Mouse (Mus musculus) left cerebral cortex, postnatal 36 days (tissue): ENCODE data around the gene Arsg. TPM values are rescaled to one million over a fixed set of nuclear protein-coding genes. Genes with fewer than 3 reads are reported as not detected.

ENCODE experiments used
- DNase-seq, 2 experiments: peaks; one replicate each; pipeline ENCODE4 v3.0.0; 2021 to 2022; ENCODE audit warnings: low spot score in 2 of 2, mixed read lengths in 1 of 2
- intact Hi-C: fragments of 180-260 bp; cut with DNase I; formaldehyde crosslinking; loops from one replicate; pipeline ENCODE4 v1.15.1; 2025
- total RNA-seq, 2 experiments: library from RNA; stranded (reverse); gene quantifications; 2 replicates each; pipeline ENCODE4 v1.2.3; 2021

Arsg gene
- total RNA-seq, 2 experiments from 2014 or later, result 11.6 to 14.2 TPM

GRCm38 (mm10) chr11:109525571-109525970, 52.4 kb downstream of the Arsg start:
- intact Hi-C loops, result no loop called here
- no peak for DNase-seq

- no peak for DNase-seq
Observed at GRCm38 (mm10) chr11:109530030-109530429, 56.9 kb downstream of the Arsg start.

DNA sequence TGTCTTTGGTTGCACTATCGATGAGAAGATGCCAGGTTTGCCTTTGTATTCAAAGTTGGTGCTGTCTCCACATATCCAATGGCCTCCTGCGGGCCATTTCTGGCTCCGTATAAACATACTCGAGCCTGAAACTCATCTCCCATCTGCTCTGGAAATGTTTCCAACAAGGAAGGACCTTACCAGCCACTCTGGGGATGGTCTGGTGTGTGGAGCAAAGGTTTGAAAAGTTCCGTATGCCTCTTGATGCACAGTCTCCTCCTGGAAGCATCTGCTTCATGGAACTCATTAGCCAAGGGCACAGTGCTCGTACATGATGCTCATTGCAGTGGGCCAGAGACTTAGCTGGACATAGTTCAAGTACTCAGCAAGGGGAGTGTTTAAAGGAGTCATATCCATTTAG, 62.8 kb downstream of the Arsg start:
- no peak for DNase-seq
- intact Hi-C loops, result no loop called here

More at GRCm38 (mm10) chr11:109530030-109530429, 56.9 kb downstream of the Arsg start:
- intact Hi-C loops, result no loop called here

DNA sequence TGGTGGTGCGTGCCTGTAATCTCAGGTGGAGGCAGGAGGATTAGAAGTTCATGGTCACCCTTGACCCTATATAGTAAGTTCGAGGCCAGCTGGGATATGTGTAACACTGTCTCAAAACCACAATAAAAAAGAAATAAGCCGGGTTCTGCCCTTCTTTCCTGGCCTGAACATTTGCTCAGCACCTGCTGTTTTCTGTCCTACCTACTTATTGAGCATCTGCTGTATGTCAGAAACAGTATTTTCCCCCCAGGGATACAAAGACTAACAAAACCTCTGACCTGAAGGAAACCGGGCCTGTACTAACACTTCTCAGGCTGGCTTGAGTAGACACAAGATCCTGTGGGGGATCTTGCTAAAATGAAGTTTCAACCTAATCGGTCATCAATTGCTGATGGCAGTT, 63.8 kb downstream of the Arsg start:
- no peak for DNase-seq
- intact Hi-C loops, result no loop called here

GRCm38 (mm10) chr11:109539290-109539689, 66.1 kb downstream of the Arsg start:
- intact Hi-C loops, result no loop called here
- no peak for DNase-seq

DNA sequence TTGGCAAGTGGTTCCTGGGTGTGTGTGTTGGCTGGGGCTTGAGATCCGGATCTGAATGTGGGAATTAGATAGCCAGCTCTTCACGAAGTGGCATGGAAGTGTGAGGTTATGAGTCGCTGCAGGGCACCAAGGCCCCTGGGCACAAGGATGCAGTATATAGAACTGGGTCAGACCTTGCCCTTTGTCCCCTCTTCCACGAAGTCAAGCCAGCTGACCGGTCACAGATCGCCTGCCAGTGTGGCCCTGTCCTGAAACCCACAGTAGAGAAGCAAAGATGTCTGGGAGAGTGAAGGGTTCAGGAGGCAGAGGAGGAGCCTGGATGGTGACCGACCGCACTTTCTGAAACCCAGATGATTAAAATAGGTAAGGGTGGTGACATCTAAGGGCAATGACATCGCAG, 70.3 kb downstream of the Arsg start:
- no peak for DNase-seq
- intact Hi-C loops, result no loop called here

- intact Hi-C loops, result no loop called here
Observed at GRCm38 (mm10) chr11:109544432-109544831, 71.3 kb downstream of the Arsg start.

GRCm38 (mm10) chr11:109545265-109545664, 72.1 kb downstream of the Arsg start:
- DNase-seq, result no peak
- intact Hi-C loops, result no loop called here

More at GRCm38 (mm10) chr11:109544432-109544831, 71.3 kb downstream of the Arsg start:
- no peak for DNase-seq

GRCm38 (mm10) chr11:109545700-109546143, 72.5 kb downstream of the Arsg start:
- intact Hi-C loops, result no loop called here
- DNase-seq, result no peak

GRCm38 (mm10) chr11:109546305-109547001, 73.3 kb downstream of the Arsg start:
- DNase-seq, result no peak
- intact Hi-C loops, result no loop called here

- no peak for DNase-seq
- intact Hi-C loops, result no loop called here
Observed at GRCm38 (mm10) chr11:109547652-109548051, 74.5 kb downstream of the Arsg start.

GRCm38 (mm10) chr11:109549599-109550290, 76.6 kb downstream of the Arsg start:
- no peak for DNase-seq
- intact Hi-C loops, result no loop called here

DNA sequence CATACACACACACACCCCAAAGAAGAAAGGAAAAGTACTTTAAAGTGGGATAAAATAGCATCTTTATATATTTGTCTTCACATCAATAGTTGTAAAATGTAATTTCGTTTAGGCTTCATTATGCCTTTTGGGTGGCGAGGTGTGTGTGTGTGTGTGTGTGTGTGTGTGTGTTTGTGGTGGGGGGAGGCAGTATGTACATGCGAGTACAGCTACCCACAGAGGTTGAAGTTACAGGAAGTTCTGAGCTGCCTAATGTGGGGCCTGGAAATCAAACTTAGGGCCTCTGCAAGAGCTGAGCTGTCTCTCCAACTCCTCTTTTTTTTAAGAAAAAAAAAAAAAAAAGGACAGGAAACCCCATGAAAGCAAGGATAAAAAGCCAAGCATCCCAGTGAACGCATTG, 80.7 kb downstream of the Arsg start:
- intact Hi-C loops, result no loop called here

DNA sequence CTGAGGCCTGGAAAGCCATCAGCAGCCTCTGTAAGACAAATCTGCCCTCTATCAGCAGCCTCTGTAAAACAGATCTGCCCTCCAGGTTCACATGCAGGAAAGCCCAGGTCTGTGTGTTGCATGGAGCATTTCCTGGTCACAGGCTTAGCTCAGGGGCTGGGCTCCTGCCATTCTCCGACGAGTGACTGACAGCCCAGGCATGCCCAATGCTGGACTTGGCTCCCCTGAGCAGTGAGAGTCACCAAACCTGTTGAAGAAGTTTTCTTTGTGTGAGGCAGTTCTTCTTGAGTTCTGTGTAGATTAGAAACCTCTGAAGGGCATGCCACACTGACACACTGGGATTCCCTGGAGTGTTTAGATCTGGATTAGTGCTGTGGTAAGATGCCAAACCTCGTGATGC, 81.3 kb downstream of the Arsg start:
- DNase-seq, result no peak
- intact Hi-C loops, result no loop called here

More for the DNA sequence above, 80.7 kb downstream of the Arsg start:
- DNase-seq, result no peak

- no peak for DNase-seq
- intact Hi-C loops, result no loop called here
Observed at GRCm38 (mm10) chr11:109556130-109556529, 83.0 kb downstream of the Arsg start.

- no peak for DNase-seq
- intact Hi-C loops, result no loop called here
Observed at GRCm38 (mm10) chr11:109557419-109557818, 84.2 kb downstream of the Arsg start.

DNA sequence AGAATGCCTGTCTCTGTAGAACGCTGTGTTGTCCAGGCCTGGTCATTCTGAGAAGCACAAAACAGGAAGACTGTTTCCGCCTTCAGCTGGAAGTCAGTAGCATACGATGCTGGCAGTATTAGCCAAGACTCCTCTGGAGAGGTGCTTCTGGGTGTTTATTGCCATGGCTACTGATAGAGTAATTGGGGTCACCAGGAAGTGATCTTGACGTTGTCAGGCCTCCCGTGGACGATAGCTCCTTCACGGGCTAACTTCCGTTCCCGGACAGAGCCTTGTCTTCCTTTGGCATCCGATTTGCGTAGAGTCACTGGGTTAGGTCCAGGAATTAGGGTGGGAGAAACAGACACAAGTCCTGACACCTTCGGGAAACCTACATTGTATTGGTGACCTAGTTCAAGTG, 86.1 kb downstream of the Arsg start:
- intact Hi-C loops, result no loop called here
- no peak for DNase-seq

DNA sequence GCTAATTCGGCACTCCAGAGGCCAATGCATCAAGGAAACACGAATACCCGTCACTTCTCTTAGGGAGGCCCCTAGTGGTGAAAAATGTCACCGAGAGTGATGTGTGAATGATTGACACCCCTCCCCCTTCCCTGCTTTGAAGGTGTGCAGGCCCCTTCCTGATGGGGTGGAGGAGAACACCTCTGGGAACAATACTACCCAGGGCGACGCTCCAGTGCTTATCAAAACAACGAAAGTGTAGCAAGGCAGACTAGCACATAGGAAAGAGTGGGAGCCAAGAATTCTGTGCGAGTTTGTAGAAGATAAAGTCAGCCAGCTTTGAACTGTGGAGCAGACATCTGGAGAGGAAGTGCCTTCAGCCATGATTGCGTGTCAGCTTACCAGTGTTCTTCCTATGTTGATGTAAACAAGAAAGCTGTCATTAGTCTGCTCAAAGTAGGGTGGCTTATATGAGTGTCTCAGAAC, 87.7 kb downstream of the Arsg start:
- intact Hi-C loops, result no loop called here
- DNase-seq, result no peak

DNA sequence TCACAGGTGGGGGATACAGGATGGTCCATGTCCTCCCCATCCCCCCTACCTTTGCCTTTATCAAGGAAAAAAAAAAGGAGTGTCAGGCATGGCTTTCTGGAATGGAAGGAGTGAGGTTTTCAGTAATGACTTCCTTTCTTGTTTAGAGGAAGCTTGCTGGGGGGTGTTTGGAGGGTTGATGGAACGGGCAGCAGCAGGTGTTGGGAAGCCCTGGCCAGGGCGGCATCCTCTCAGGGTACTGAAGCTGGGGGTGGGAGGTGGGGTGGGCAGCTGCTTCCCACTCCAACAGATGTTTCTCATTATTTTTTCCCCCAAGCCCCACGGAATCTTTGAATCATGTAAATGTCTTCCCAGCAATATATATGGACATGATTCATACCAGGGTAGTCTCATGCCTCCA, 88.3 kb downstream of the Arsg start:
- intact Hi-C loops, result no loop called here
- no peak for DNase-seq

DNA sequence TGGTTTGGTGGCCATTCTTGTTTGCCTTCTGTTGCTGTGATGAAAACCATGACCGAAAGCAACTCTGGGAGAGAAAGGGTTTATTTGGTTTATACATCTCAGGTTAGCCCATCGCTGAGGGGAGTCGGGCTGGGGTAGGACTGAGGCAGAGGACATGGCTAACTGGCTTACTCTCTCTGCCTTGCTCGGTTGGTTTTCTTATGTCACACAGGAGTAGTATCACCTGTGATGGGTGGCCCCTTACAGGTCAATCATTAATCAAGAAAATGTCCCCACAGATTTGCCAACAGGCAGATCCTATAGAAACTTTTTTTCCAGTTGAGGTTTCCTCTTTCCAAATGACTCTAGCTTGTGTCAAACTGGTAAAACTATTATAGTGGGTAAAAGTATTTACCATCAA, 90.5 kb downstream of the Arsg start:
- intact Hi-C loops, result no loop called here
- DNase-seq, result no peak
